Mouse (Mus musculus): Measurements from ENCODE around the gene Olfr462.

DNA sequence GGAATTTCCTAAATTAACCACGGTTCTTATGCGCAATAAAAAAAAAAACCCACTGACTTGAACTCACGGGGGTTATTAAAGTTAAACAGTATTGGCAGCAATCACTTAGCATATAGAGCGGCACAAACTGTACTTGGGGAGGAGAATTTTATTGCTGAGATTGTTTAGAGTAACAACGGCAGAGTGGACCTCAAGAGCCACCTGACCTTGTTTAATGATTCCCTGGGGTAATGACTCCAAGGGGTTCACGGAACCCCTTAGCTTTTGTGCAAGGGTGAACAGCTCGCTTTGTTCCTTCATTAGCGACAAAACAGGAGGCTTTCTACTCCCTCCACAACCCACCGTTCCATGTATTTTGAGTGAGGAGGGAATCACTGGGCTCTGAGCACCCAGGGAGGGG, 12.2 kb downstream of the Olfr462 start:
- TF ChIP-seq POLR2A (IDR thresholded peaks at IDR 0.05; ENCODE audit: control insufficient read depth, extremely low read depth, insufficient read depth, low read length, poor library complexity) (no peak), CTCF (IDR thresholded peaks at IDR 0.05; ENCODE audit: borderline replicate concordance, control insufficient read depth, extremely low read depth, insufficient read depth, low read length, poor library complexity) (no peak)
